Mouse (Mus musculus) hindbrain, embryonic 16.5 days (tissue): Measurements from ENCODE around the gene Etl4. TPM values are rescaled to one million over a fixed set of nuclear protein-coding genes. Genes with fewer than 3 reads are reported as not detected.

Experiments
- ATAC-seq: fragments of 200-750 bp; cut with Nextera tagmentation; 2 replicates; pipeline ENCODE4 v1.8.0; 2017; ENCODE audit warnings: moderate TSS enrichment, moderate library complexity
- H3K27ac ChIP-seq: fragments of 300-500 bp; sonication (generic); 2 replicates; pipeline ENCODE4 v1.5.1; 2014; ENCODE audit warnings: low read depth, mild to moderate bottlenecking, control low read depth, low read length, moderate library complexity
- H3K27me3 ChIP-seq: fragments of 300-500 bp; sonication (generic); replicated peaks from 2 replicates; pipeline ENCODE4 v1.6.1; 2014; ENCODE audit warnings: low read length; ENCODE audit not compliant: control insufficient read depth, insufficient read depth
- H3K36me3 ChIP-seq: fragments of 300-500 bp; sonication (generic); 2 replicates; pipeline ENCODE4 v1.6.1; 2014; ENCODE audit warnings: mild to moderate bottlenecking, low read length, moderate library complexity, mixed read lengths; ENCODE audit not compliant: control insufficient read depth, insufficient read depth
- H3K4me1 ChIP-seq: fragments of 300-500 bp; sonication (generic); 2 replicates; pipeline ENCODE4 v1.6.1; 2014; ENCODE audit warnings: low read depth, low read length; ENCODE audit not compliant: control insufficient read depth, insufficient read depth
- H3K4me2 ChIP-seq: fragments of 300-500 bp; sonication (generic); 2 replicates; pipeline ENCODE4 v1.6.1; 2014; ENCODE audit warnings: mild to moderate bottlenecking, low read length, control low read depth, moderate library complexity
- H3K4me3 ChIP-seq: fragments of 300-500 bp; sonication (generic); 2 replicates; pipeline ENCODE4 v1.5.1; 2014; ENCODE audit warnings: mild to moderate bottlenecking, low read length, control low read depth, moderate library complexity
- H3K9ac ChIP-seq: fragments of 300-500 bp; sonication (generic); 2 replicates; pipeline ENCODE4 v1.6.1; 2014; ENCODE audit warnings: low read depth, mild to moderate bottlenecking, control low read depth, low read length, moderate library complexity
- H3K9me3 ChIP-seq: fragments of 300-500 bp; sonication (generic); 2 replicates; pipeline ENCODE4 v1.6.1; 2014; ENCODE audit warnings: mild to moderate bottlenecking, low read length, moderate library complexity; ENCODE audit not compliant: control insufficient read depth
- WGBS: fragments of 180-500 bp; shearing (Covaris S2); extraction: QIAGEN DNeasy Blood & Tissue Kit; methylation state at CpG from one replicate; pipeline ENCODE4 v1.1.7; 2014; 5-methylcytosine and 5-hydroxymethylcytosine counted together
- polyA plus RNA-seq: library from polyadenylated mRNA; unstranded; fragments of >200 nt; fragmentation: Nextera tagmentation; extraction: Ambion mirVana; gene quantifications from 2 replicates; pipeline ENCODE4 v1.2.1, GENCODE M21; 2015

Etl4 gene
- polyA plus RNA-seq, result 5.0 and 6.2 TPM in 2 replicates

DNA sequence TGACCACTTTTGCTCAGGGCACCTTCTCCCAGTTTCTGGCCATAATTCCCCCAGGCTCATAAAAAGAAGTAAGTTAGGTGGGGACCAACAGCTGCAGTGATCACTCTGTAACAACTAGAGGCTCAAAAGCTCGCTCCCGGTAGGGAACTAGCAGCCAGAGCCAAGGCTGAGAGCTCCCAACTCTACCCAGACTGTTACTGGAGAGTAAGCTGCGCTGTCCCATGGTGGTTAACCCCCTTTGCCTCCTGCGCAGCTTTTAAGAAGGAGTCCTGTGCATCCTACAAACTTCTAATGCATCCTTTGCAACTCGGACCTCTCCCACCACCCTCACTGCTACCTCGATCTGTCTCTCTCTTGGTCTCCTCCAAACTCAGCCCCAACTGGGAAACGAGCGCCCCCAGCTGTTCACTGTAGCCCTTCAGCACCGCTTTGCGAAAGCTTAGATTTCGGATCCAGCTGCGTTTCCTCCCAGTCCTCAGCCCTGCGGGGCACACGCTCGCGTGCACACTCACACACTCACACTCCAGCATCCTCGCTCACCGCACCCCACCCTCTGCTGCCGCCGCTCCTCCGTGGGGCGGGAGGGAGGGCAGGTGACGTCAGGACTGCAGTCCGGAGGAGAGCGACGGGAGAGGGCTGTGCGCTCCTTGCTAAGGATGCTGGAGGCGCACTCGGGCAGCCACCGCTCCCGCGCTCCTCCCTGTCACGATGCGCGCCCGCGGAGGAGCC is at the start of gene Etl4:
Gene Etl4, plus strand, starts transcription at position 610 of the 729 bp plus-strand sequence.
- H3K36me3 ChIP-seq, result no peaks in the 10 kb centered on the region
- no peaks in the 10 kb centered on the region for H3K9me3 ChIP-seq
- peak; percentile 97 for ATAC-seq
- peak within 1 kb of the TSS; percentile 61 for H3K9ac ChIP-seq
- peaks cover 2% of the 10 kb centered on the region; the same call in 1 of the 2 replicates for H3K4me1 ChIP-seq
- peaks cover 8% of the 10 kb centered on the region for H3K27me3 ChIP-seq
- H3K4me2 ChIP-seq, result peak within 1 kb of the TSS; percentile 91
- peak within 1 kb of the TSS; percentile 70 for H3K4me3 ChIP-seq
- no peak within 1 kb of the TSS for H3K27ac ChIP-seq
- 1% methylated on average over 36 of the region's 37 CpGs for WGBS

DNA sequence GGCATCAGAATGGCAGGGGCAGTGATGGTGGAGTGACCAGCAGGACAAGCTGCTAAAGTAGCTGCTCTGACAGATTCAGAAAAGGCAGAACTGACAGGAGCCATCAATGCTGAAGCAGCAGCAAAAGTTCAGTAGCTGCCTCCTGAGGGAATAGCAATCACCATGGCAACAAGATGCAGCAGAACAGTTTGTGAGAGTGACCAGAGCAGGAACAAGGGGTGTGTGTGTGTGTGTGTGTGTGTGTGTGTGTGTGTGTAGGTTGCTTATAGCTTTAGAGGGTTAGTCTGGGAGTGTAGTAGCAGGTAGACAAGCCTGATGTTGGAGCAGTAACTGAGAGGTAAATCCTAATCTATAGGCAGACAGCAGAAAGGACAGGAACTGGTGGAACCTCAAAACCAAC is 40.4 kb upstream of the Etl4 start:
- Histone ChIP-seq H3K27me3 (no peaks in the 10 kb centered on the region), H3K27ac (no peak overlapping the region), H3K9ac (no peak overlapping the region), H3K9me3 (no peaks in the 10 kb centered on the region), H3K4me3 (no peak overlapping the region), H3K36me3 (no peaks in the 10 kb centered on the region), H3K4me1 (no peaks in the 10 kb centered on the region), H3K4me2 (no peak overlapping the region)
- no peak for ATAC-seq

DNA sequence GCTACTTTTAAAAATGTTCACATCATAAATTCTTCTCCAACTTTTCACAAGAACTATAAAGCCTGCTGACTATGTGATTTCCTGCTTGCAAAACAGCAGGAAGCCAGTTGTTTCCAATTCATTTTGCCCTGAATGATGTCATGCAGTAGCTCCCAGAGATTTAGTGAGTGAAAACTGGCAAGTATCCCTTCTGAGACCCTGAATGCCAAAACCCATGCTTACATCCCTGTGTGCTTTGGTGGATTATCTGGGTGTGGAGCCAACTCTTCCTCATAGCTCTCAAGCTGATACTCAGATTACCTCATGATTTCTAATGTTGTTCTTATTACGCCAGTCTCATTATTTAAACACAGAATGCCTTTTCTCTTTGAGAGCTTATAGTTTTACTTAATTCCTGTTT is 37.7 kb upstream of the Etl4 start:
- Histone ChIP-seq H3K9me3 (no peaks in the 10 kb centered on the region), H3K4me1 (no peaks in the 10 kb centered on the region), H3K27me3 (no peaks in the 10 kb centered on the region), H3K27ac (no peak overlapping the region), H3K4me3 (no peak overlapping the region), H3K4me2 (no peak overlapping the region), H3K36me3 (no peaks in the 10 kb centered on the region), H3K9ac (no peak overlapping the region)
- no peak for ATAC-seq
- 88% methylated on average over 1 of the region's 1 CpGs for WGBS

DNA sequence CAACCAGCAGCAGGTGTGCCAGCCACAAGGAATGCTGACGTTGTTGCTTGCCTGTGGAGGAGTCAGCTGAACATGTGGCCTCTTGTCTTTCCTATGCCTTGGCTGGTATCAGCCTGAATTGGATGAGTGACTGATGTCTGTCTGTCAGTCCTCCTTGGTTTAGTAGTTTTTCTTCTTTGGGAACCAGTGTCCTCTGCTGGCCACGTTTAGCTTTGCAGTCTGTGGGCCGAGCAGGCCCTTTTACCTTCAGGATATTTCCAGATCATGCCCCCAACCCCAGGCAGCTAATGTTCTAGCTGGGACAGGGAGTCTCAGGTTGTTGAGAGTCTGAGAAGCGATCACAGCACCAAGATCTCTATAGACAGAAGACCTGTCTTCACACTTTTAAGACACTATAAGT is 18.7 kb upstream of the Etl4 start:
- H3K27me3 ChIP-seq, result no peaks in the 10 kb centered on the region
- no peak overlapping the region for H3K27ac ChIP-seq
- H3K9me3 ChIP-seq, result no peaks in the 10 kb centered on the region
- no peaks in the 10 kb centered on the region for H3K36me3 ChIP-seq
- no peak overlapping the region for H3K9ac ChIP-seq
- no peak for ATAC-seq
- no peaks in the 10 kb centered on the region for H3K4me1 ChIP-seq
- H3K4me2 ChIP-seq, result no peak overlapping the region
- 47% methylated on average over 4 of the region's 4 CpGs for WGBS
- H3K4me3 ChIP-seq, result no peak overlapping the region

DNA sequence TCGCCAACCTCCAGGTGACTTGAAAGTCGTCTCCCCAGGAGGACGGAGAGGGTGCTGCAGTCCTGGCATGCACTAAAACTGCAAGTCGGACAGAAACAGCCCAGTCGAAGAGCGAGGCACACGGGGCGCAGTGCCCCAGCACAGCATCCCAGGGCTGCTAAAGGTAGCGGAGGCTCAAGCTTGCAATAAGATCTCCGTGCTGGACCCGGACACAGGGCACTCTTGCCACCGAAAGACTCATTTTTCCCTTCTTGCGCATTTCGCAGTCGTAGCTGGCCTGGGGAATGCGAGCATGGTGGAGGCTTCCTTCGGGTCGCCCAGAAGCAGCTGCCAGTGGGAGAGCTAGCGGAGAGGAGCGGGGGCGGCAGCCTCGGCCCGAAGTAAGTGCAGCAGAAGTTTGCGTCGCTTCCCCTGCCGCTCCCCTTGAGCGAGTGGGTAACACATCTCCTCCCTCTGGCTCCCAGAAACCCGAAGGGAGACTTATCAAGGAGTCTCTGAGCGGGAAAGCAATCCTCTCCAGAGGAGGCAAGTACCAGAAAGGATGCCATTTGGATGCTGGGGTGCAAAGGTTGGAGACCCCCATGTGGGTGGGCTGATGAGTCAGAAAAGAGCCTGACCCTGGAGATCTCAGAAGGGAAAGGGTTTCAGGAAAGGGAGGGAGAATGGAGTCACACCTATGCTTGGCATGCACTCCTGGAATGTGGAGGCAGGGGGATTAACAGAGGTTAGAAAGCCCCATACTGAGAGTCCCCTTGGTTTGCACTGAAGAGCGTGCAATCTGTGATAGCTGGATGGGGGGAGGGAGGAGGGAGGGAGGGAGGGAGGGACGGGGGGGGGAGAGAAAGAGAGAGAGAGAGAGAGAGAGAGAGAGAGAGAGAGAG is 560 bp downstream of the Etl4 start:
- whole genome bisulfite sequencing, result 1% methylated on average over 31 of the region's 31 CpGs
- ATAC-seq, result peak; percentile 19
- Histone ChIP-seq H3K4me3 (peak overlapping the region; percentile 70), H3K36me3 (no peaks in the 10 kb centered on the region), H3K4me2 (peak overlapping the region; percentile 91), H3K4me1 (peaks cover 2% of the 10 kb centered on the region; the same call in 1 of the 2 replicates), H3K27ac (no peak overlapping the region), H3K27me3 (peaks cover 8% of the 10 kb centered on the region), H3K9me3 (no peaks in the 10 kb centered on the region), H3K9ac (peak overlapping the region; percentile 61)

DNA sequence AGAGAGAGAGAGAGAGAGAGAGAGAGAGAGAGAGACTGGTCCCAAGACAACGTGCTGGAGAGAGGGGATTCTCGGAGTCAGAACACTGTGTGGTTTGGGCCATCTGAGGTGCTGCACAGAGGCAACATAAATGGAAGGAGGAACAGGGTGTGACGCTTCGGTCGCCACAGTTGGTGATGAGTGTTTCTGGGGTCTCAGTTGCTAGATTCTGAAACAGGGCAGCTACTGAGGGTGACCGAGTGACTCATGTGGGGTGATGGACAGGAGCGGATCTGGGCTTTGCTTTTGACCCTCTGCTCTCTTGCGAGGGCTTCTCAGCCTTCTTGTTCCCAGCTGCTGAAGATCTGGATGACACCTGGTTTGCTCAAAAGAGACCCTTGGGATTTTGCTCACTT is 1.2 kb downstream of the Etl4 start:
- peaks cover 8% of the 10 kb centered on the region for H3K27me3 ChIP-seq
- WGBS, result 2% methylated on average over 8 of the region's 8 CpGs
- H3K9ac ChIP-seq, result no peak overlapping the region
- peak overlapping the region; percentile 91 for H3K4me2 ChIP-seq
- H3K36me3 ChIP-seq, result no peaks in the 10 kb centered on the region
- H3K4me1 ChIP-seq, result peaks cover 2% of the 10 kb centered on the region; the same call in 1 of the 2 replicates
- peak overlapping the region; percentile 25 for H3K4me3 ChIP-seq
- no peak overlapping the region for H3K27ac ChIP-seq
- ATAC-seq, result no peak
- no peaks in the 10 kb centered on the region for H3K9me3 ChIP-seq

DNA sequence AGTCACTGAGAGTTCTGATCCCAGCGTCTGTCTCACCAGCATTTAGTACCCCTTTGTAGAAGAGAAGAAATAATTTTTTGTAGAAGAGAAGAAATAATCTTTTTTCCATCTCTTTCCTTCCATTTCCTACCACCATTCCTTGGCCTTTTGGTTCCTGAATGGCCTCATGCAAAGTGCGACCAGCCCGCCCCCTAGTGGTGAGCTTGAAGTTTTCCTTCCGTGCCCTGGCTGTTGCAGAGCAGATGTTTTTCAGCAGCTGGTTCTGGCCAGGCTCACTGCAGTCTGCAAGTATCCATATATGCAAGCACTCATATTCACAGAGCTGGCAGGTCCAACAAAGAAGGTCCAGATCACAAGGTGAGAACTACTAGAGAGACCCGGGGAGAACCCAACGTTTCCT is 9.6 kb downstream of the Etl4 start:
- H3K27ac ChIP-seq, result no peak overlapping the region
- no peaks in the 10 kb centered on the region for H3K4me1 ChIP-seq
- no peaks in the 10 kb centered on the region for H3K36me3 ChIP-seq
- WGBS, result 27% methylated on average over 6 of the region's 6 CpGs
- ATAC-seq, result no peak
- H3K9me3 ChIP-seq, result no peaks in the 10 kb centered on the region
- no peaks in the 10 kb centered on the region for H3K27me3 ChIP-seq
- no peak overlapping the region for H3K9ac ChIP-seq
- H3K4me3 ChIP-seq, result no peak overlapping the region
- H3K4me2 ChIP-seq, result no peak overlapping the region

DNA sequence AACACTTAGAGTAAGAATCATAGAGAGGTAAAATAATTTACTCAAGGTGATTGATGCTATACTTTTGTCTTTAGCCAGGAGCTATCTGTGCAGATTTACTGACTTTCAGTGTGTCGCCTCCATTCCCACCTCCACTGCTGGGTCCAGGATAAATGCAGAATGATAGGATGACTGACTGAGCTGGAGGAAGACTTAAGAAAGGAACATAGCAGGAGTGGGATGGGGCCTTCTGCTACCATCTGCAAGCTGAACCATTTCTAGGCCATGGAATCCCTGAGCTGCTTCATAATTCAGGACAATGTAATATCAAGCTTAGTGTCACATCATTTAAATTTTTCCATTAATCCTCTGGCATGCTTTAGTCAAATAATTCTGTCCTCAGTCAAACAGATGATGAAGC is 20.4 kb downstream of the Etl4 start:
- Histone ChIP-seq H3K27me3 (no peaks in the 10 kb centered on the region), H3K4me3 (no peak overlapping the region), H3K9me3 (no peaks in the 10 kb centered on the region), H3K4me1 (no peaks in the 10 kb centered on the region), H3K36me3 (no peaks in the 10 kb centered on the region), H3K27ac (no peak overlapping the region), H3K4me2 (no peak overlapping the region), H3K9ac (no peak overlapping the region)
- ATAC-seq, result no peak
- 78% methylated on average over 1 of the region's 1 CpGs for WGBS

DNA sequence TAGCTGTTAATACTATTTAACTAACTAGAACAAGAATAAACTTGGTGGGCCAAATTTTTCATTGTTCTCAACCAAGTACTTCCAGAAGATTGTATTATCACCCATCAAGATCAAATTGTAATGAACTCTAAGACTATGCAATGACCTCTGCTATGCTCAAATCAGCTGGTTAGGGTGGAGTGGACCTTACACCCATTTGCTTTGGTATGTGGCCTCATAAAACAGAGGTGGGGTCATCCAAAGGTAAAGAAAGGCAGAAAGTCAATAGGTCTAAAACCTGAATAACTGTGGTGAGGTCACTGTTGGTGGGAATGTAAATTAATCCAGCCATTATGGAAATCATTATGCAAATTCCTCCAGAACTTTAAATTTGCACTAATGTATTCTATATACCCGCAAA is 24.3 kb downstream of the Etl4 start:
- WGBS, result 76% methylated on average over 1 of the region's 1 CpGs
- no peaks in the 10 kb centered on the region for H3K9me3 ChIP-seq
- no peak for ATAC-seq
- no peak overlapping the region for H3K9ac ChIP-seq
- no peak overlapping the region for H3K4me2 ChIP-seq
- H3K27ac ChIP-seq, result no peak overlapping the region
- H3K36me3 ChIP-seq, result no peaks in the 10 kb centered on the region
- H3K4me3 ChIP-seq, result no peak overlapping the region
- H3K27me3 ChIP-seq, result no peaks in the 10 kb centered on the region
- H3K4me1 ChIP-seq, result no peaks in the 10 kb centered on the region
